Mouse (Mus musculus): ENCODE data around the gene Fam196b. TPM values are rescaled to one million over a fixed set of nuclear protein-coding genes. Genes with fewer than 3 reads are reported as not detected.

The Fam196b gene
- total and polyA plus RNA-seq, 3 experiments: 0.06 TPM; not detected in 2

GRCm38 (mm10) chr11:34284124-34284808, 30.4 kb upstream of the Fam196b start:
- intact Hi-C loops (cut with DNase I): no loop called here
- Histone ChIP-seq H3K27ac (no peak overlapping the region), H3K27me3 (ENCODE audit: control insufficient read depth, insufficient read depth, low read length) (no peaks in the 10 kb centered on the region), H3K9ac (ENCODE audit: low read depth, low read length) (no peak overlapping the region), H3K79me2 (replicated peaks; ENCODE audit: control insufficient read depth, insufficient read depth, low read length) (no peaks in the 10 kb centered on the region), H3K4me3 (no peak overlapping the region), H3K4me1 (ENCODE audit: control insufficient read depth, insufficient read depth, low read length) (no peaks in the 10 kb centered on the region), H3K36me3 (ENCODE audit: control insufficient read depth, insufficient read depth, low read length) (no peaks in the 10 kb centered on the region)
- DNase-seq: no peak
- 57% methylated on average over 13 of the region's 13 CpGs for WGBS
- TF ChIP-seq EP300 (IDR thresholded peaks at IDR 0.05; ENCODE audit: insufficient read depth, low read depth, low read length): no peak

GRCm38 (mm10) chr11:34290265-34290664, 24.4 kb upstream of the Fam196b start:
- no peaks in the 10 kb centered on the region for H3K79me2 ChIP-seq (replicated peaks; ENCODE audit: control insufficient read depth, insufficient read depth, low read length)
- no peak for TF ChIP-seq CTCF (IDR thresholded peaks at IDR 0.05)
- no peak for TF ChIP-seq POLR2A (IDR thresholded peaks at IDR 0.05; ENCODE audit: insufficient read depth, low read depth, low read length)
- no peak for TF ChIP-seq EP300 (IDR thresholded peaks at IDR 0.05; ENCODE audit: insufficient read depth, low read depth, low read length)
- intact Hi-C loops (cut with DNase I): no loop called here
- WGBS: 56% methylated on average over 4 of the region's 4 CpGs
- no peak for DNase-seq
- no peaks in the 10 kb centered on the region for H3K4me1 ChIP-seq (ENCODE audit: control insufficient read depth, insufficient read depth, low read length)
- no peak overlapping the region for H3K4me3 ChIP-seq
- H3K36me3 ChIP-seq (ENCODE audit: control insufficient read depth, insufficient read depth, low read length): no peaks in the 10 kb centered on the region
- H3K27ac ChIP-seq: no peak overlapping the region
- H3K9ac ChIP-seq (ENCODE audit: low read depth, low read length): no peak overlapping the region
- H3K27me3 ChIP-seq (ENCODE audit: control insufficient read depth, insufficient read depth, low read length): no peaks in the 10 kb centered on the region

- Histone ChIP-seq H3K79me2 (replicated peaks; ENCODE audit: control insufficient read depth, insufficient read depth, low read length) (no peaks in the 10 kb centered on the region), H3K27me3 (ENCODE audit: control insufficient read depth, insufficient read depth, low read length) (no peaks in the 10 kb centered on the region), H3K4me1 (ENCODE audit: control insufficient read depth, insufficient read depth, low read length) (no peaks in the 10 kb centered on the region), H3K9ac (ENCODE audit: low read depth, low read length) (no peak overlapping the region), H3K27ac (no peak overlapping the region), H3K36me3 (ENCODE audit: control insufficient read depth, insufficient read depth, low read length) (no peaks in the 10 kb centered on the region), H3K4me3 (no peak overlapping the region)
- 52% methylated on average over 2 of the region's 2 CpGs for WGBS
- intact Hi-C loops (cut with DNase I): no loop called here
- no peak for DNase-seq
- TF ChIP-seq POLR2A (IDR thresholded peaks at IDR 0.05; ENCODE audit: insufficient read depth, low read depth, low read length) (no peak), EP300 (IDR thresholded peaks at IDR 0.05; ENCODE audit: insufficient read depth, low read depth, low read length) (no peak), CTCF (IDR thresholded peaks at IDR 0.05) (no peak)
Measured at GRCm38 (mm10) chr11:34290708-34291107, 23.9 kb upstream of the Fam196b start.

GRCm38 (mm10) chr11:34291304-34291703, 23.3 kb upstream of the Fam196b start:
- no peaks in the 10 kb centered on the region for H3K27me3 ChIP-seq (ENCODE audit: control insufficient read depth, insufficient read depth, low read length)
- H3K79me2 ChIP-seq (replicated peaks; ENCODE audit: control insufficient read depth, insufficient read depth, low read length): no peaks in the 10 kb centered on the region
- 58% methylated on average over 3 of the region's 3 CpGs for WGBS
- no peaks in the 10 kb centered on the region for H3K4me1 ChIP-seq (ENCODE audit: control insufficient read depth, insufficient read depth, low read length)
- H3K9ac ChIP-seq (ENCODE audit: low read depth, low read length): no peak overlapping the region
- DNase-seq: no peak
- H3K4me3 ChIP-seq: no peak overlapping the region
- H3K36me3 ChIP-seq (ENCODE audit: control insufficient read depth, insufficient read depth, low read length): no peaks in the 10 kb centered on the region
- intact Hi-C loops (cut with DNase I): no loop called here
- TF ChIP-seq POLR2A (IDR thresholded peaks at IDR 0.05; ENCODE audit: insufficient read depth, low read depth, low read length) (no peak), CTCF (IDR thresholded peaks at IDR 0.05) (no peak), EP300 (IDR thresholded peaks at IDR 0.05; ENCODE audit: insufficient read depth, low read depth, low read length) (no peak)
- no peak overlapping the region for H3K27ac ChIP-seq

GRCm38 (mm10) chr11:34297698-34298378, 16.8 kb upstream of the Fam196b start:
- H3K79me2 ChIP-seq (replicated peaks; ENCODE audit: control insufficient read depth, insufficient read depth, low read length): no peaks in the 10 kb centered on the region
- no peaks in the 10 kb centered on the region for H3K36me3 ChIP-seq (ENCODE audit: control insufficient read depth, insufficient read depth, low read length)
- intact Hi-C loops (cut with DNase I): no loop called here
- no peaks in the 10 kb centered on the region for H3K4me1 ChIP-seq (ENCODE audit: control insufficient read depth, insufficient read depth, low read length)
- no peak overlapping the region for H3K27ac ChIP-seq
- H3K9ac ChIP-seq (ENCODE audit: low read depth, low read length): no peak overlapping the region
- DNase-seq: no peak
- 82% methylated on average over 5 of the region's 5 CpGs for WGBS
- H3K27me3 ChIP-seq (ENCODE audit: control insufficient read depth, insufficient read depth, low read length): no peaks in the 10 kb centered on the region
- no peak for TF ChIP-seq EP300 (IDR thresholded peaks at IDR 0.05; ENCODE audit: insufficient read depth, low read depth, low read length)
- TF ChIP-seq CTCF (IDR thresholded peaks at IDR 0.05): no peak
- H3K4me3 ChIP-seq: no peak overlapping the region

GRCm38 (mm10) chr11:34299550-34299949, 15.1 kb upstream of the Fam196b start:
- Histone ChIP-seq H3K36me3 (ENCODE audit: control insufficient read depth, insufficient read depth, low read length) (no peaks in the 10 kb centered on the region), H3K79me2 (replicated peaks; ENCODE audit: control insufficient read depth, insufficient read depth, low read length) (no peaks in the 10 kb centered on the region), H3K27me3 (ENCODE audit: control insufficient read depth, insufficient read depth, low read length) (no peaks in the 10 kb centered on the region), H3K4me1 (ENCODE audit: control insufficient read depth, insufficient read depth, low read length) (no peaks in the 10 kb centered on the region), H3K27ac (no peak overlapping the region), H3K9ac (ENCODE audit: low read depth, low read length) (no peak overlapping the region), H3K4me3 (no peak overlapping the region)
- TF ChIP-seq CTCF (IDR thresholded peaks at IDR 0.05): no peak
- no peak for TF ChIP-seq EP300 (IDR thresholded peaks at IDR 0.05; ENCODE audit: insufficient read depth, low read depth, low read length)
- TF ChIP-seq POLR2A (IDR thresholded peaks at IDR 0.05; ENCODE audit: insufficient read depth, low read depth, low read length): no peak
- intact Hi-C loops (cut with DNase I): no loop called here
- WGBS: 61% methylated on average over 1 of the region's 1 CpGs
- DNase-seq: no peak

All from heart, adult 2 months (tissue).